Mouse (Mus musculus) neural tube, embryonic 14.5 days (tissue): ENCODE measurements around the gene Scd4. TPM values are rescaled to one million over a fixed set of nuclear protein-coding genes. Genes with fewer than 3 reads are reported as not detected.

Experiments used
- ATAC-seq: fragments of 200-750 bp; cut with Nextera tagmentation; 2 replicates; pipeline ENCODE4 v1.8.0; 2017; ENCODE audit warnings: low read depth, mild to moderate bottlenecking, moderate TSS enrichment, moderate library complexity
- H3K27ac ChIP-seq: fragments of 300-500 bp; sonication (generic); 2 replicates; pipeline ENCODE4 v1.5.1; 2014; ENCODE audit warnings: low read depth, mild to moderate bottlenecking, control low read depth, low read length, moderate library complexity, mixed read lengths
- H3K27me3 ChIP-seq: fragments of 300-500 bp; sonication (generic); 2 replicates; pipeline ENCODE4 v1.6.1; 2014; ENCODE audit warnings: low read length; ENCODE audit not compliant: control insufficient read depth, insufficient read depth
- H3K36me3 ChIP-seq: fragments of 300-500 bp; sonication (generic); 2 replicates; pipeline ENCODE4 v1.6.1; 2014; ENCODE audit warnings: low read length, mixed read lengths; ENCODE audit not compliant: control insufficient read depth, insufficient read depth
- H3K4me1 ChIP-seq: fragments of 300-500 bp; sonication (generic); 2 replicates; pipeline ENCODE4 v1.6.1; 2014; ENCODE audit warnings: low read length; ENCODE audit not compliant: control insufficient read depth, insufficient read depth
- H3K4me2 ChIP-seq: fragments of 300-500 bp; sonication (generic); 2 replicates; pipeline ENCODE4 v1.6.1; 2014; ENCODE audit warnings: mild to moderate bottlenecking, low read depth, low read length, control low read depth
- H3K4me3 ChIP-seq: fragments of 300-500 bp; sonication (generic); 2 replicates; pipeline ENCODE4 v1.5.1; 2014; ENCODE audit warnings: low read depth, low read length, control low read depth, mixed read lengths
- H3K9ac ChIP-seq: fragments of 300-500 bp; sonication (generic); replicated peaks from 2 replicates; pipeline ENCODE4 v1.6.1; 2014; ENCODE audit warnings: low read depth, mild to moderate bottlenecking, control low read depth, low read length, mixed read lengths
- H3K9me3 ChIP-seq: fragments of 300-500 bp; sonication (generic); 2 replicates; pipeline ENCODE4 v1.6.1; 2016; ENCODE audit warnings: low read length; ENCODE audit not compliant: control insufficient read depth
- WGBS: fragments of 180-500 bp; shearing (Covaris S2); extraction: QIAGEN DNeasy Blood & Tissue Kit; methylation state at CpG from one replicate; pipeline ENCODE4 v1.1.7; 2014; 5-methylcytosine and 5-hydroxymethylcytosine counted together
- polyA plus RNA-seq: library from polyadenylated mRNA; unstranded; fragments of >200 nt; fragmentation: Nextera tagmentation; extraction: Ambion mirVana; gene quantifications from 2 replicates; pipeline ENCODE4 v1.2.1, GENCODE M21; 2014

Gene Scd4
- polyA plus RNA-seq, 1 experiment from 2014 or later = 0.13 TPM

DNA sequence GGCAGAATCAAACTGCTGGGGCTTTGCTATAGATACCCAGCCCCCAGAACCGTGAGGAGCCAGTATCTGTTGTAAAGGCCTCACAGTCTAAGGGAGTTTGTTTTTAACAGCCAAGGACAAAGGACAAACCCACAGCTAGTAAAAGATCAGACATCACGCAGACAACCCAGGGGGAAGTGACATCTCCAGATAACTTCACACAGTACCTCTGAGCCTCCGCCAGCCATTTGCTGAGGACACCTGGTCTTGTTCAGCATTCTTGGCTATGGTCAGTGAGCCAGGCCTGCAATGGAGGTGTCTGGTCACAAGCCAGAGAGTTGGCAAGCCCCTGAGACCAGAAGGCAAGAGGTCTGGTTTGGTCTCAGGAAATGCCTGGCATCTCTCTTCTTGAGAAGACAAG is 40.4 kb upstream of the Scd4 start:
- peaks cover 8% of the 10 kb centered on the region; the same call in 1 of the 2 replicates for H3K36me3 ChIP-seq
- no peaks in the 10 kb centered on the region for H3K27me3 ChIP-seq
- no peak for ATAC-seq
- H3K4me3 ChIP-seq = no peak overlapping the region
- peak overlapping the region; percentile 97 for H3K27ac ChIP-seq
- H3K9ac ChIP-seq = no peak overlapping the region
- WGBS = 36% methylated on average over 3 of the region's 3 CpGs
- no peaks in the 10 kb centered on the region for H3K9me3 ChIP-seq
- peaks cover 29% of the 10 kb centered on the region for H3K4me1 ChIP-seq
- H3K4me2 ChIP-seq = peak overlapping the region; percentile 95

DNA sequence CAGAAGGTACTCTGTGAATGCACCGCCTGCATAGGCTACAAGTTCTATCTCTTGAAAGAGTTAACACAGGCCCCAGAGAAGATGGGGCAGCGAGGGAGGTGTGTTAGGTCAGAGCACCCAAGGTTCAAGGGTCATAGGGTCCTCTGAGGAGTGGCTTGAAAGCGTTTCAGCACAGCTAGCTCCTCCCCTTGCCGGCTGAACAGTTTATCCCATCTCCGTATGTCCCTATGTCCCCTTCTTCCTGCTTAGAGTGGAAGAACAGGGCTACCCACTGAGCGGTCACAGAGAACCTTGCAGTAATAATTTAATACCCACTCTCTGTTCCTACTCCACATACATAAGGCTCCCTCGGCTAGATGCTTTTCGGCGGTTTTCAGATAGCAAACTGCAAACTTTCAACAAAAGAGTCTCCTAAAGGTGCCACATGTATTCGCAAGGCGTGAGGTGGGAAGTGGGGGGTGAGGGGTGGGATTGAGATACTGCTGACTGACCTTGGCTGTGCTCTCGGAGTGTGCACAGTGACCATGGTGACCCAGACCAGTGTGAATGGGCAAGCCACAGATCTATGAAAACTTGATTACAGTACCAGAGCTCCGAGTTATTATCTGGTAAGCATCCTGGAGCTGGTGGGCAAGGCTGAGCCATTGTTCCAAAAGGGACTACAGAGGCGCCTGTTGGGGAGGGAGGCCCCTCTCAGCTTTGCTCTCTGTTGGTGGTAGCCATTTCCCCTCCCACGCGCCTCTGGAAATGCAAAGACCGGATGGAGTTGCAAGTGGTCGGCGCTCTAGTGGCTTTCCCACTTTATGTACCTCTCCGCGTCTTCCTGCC is 39.7 kb upstream of the Scd4 start, which contains the start of gene Scd2:
TSS of gene Scd2 (plus strand) at position 734 of the 828 bp plus-strand sequence.
- H3K4me2 ChIP-seq = peak within 1 kb of the TSS; percentile 95
- peak; percentile 18 for ATAC-seq
- H3K27ac ChIP-seq = peak within 1 kb of the TSS; percentile 97
- no peaks in the 10 kb centered on the region for H3K27me3 ChIP-seq
- H3K4me1 ChIP-seq = peaks cover 36% of the 10 kb centered on the region
- 2% methylated on average over 21 of the region's 21 CpGs for WGBS
- H3K36me3 ChIP-seq = peaks cover 14% of the 10 kb centered on the region
- H3K9me3 ChIP-seq = no peaks in the 10 kb centered on the region
- H3K9ac ChIP-seq = peak within 1 kb of the TSS; percentile 93
- H3K4me3 ChIP-seq = peak within 1 kb of the TSS; percentile 79

DNA sequence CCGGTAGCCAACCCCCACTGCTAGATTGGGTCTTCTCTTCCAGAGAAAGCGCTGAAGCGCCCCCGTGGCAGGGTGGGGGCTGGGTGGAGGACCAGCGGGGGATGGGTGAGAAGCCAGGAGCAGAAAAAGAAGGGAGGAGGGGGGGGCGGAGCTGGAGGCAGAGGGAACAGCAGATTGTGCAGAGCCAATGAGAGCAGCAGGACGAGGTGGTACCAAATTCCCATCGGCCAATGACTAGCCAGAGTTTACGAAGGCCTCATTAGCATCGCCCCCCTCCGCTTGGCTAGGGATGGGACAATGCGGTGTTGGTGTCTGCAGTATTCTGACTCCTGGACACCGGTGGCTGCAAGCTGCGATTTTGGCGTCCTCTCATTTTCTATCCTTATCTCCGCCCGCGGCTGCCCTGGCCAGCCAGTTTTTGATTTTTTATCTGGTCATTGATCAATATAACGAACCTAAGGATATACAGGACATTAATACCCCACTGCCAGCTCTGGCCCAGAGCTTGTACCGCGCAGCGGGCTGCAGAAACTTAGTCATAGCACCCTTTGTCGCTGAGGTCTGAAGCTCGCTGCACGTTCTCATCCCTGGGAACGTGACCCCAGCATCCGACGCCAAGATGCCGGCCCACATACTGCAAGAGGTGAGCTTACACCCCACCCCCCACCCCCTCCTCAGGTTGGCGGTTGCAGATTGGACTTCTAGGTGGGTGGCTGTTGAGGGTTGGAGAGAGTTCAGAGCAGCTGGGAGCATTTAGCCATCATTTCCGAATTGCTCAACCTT is 38.9 kb upstream of the Scd4 start:
- H3K4me1 ChIP-seq = peaks cover 44% of the 10 kb centered on the region
- no peaks in the 10 kb centered on the region for H3K27me3 ChIP-seq
- peak overlapping the region; percentile 79 for H3K4me3 ChIP-seq
- H3K4me2 ChIP-seq = peak overlapping the region; percentile 95
- peak overlapping the region; percentile 93 for H3K9ac ChIP-seq
- H3K27ac ChIP-seq = peak overlapping the region; percentile 97
- H3K36me3 ChIP-seq = peaks cover 23% of the 10 kb centered on the region
- ATAC-seq = peak; percentile 98
- no peaks in the 10 kb centered on the region for H3K9me3 ChIP-seq
- under 1% methylated on average over 29 of the region's 31 CpGs for WGBS

DNA sequence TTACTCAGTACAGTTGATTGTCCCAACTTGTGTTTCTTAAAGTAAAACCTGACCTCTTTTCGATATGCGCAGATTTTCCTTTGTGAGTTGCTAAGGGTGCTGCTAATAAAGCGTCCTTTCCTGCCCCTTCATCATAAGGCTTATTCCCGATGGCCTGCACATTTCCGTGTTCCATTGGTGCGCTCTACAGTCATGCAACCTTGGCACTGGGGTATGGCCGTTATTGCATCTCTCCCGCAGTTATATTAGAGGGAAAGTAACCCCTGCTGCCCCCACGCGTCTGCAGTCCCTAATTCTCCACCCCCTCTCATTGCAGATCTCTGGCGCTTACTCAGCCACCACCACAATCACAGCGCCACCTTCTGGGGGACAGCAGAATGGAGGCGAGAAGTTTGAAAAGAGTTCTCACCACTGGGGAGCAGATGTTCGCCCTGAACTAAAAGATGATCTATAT is 38.3 kb upstream of the Scd4 start:
- under 1% methylated on average over 14 of the region's 14 CpGs for WGBS
- H3K36me3 ChIP-seq = peaks cover 28% of the 10 kb centered on the region
- no peaks in the 10 kb centered on the region for H3K27me3 ChIP-seq
- peak overlapping the region; percentile 93 for H3K9ac ChIP-seq
- H3K27ac ChIP-seq = peak overlapping the region; percentile 97
- H3K4me3 ChIP-seq = peak overlapping the region; percentile 79
- H3K4me1 ChIP-seq = peaks cover 48% of the 10 kb centered on the region
- no peaks in the 10 kb centered on the region for H3K9me3 ChIP-seq
- ATAC-seq = peak; percentile 60
- peak overlapping the region; percentile 95 for H3K4me2 ChIP-seq

DNA sequence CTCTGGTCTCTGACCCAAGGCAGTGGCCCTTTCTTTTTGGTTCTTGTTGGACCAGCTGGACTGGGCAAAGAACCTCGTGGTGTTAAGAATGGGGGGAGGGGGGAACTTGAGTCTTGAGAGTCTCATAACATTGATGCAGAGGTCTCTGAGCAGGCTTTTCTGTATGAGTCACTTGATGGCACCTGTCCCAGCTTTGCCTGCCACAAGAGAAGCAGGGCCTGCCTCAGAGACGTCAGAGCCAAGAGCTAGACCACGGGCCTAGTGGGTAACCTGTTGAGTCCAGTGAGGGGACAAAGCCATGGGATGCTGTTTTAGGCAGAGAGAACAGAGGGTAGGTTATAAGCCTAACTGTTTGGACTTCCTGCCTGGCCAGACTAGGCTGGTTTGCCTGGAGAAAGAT is 37.6 kb upstream of the Scd4 start:
- WGBS = 0% methylated on average over 3 of the region's 3 CpGs
- no peak for ATAC-seq
- Histone ChIP-seq H3K4me1 (peaks cover 54% of the 10 kb centered on the region), H3K9ac (peak overlapping the region; percentile 93), H3K27ac (no peak overlapping the region; the same call in 1 of the 2 replicates), H3K4me3 (peak overlapping the region; percentile 79), H3K36me3 (peaks cover 34% of the 10 kb centered on the region), H3K9me3 (no peaks in the 10 kb centered on the region), H3K27me3 (no peaks in the 10 kb centered on the region), H3K4me2 (peak overlapping the region; percentile 95)

DNA sequence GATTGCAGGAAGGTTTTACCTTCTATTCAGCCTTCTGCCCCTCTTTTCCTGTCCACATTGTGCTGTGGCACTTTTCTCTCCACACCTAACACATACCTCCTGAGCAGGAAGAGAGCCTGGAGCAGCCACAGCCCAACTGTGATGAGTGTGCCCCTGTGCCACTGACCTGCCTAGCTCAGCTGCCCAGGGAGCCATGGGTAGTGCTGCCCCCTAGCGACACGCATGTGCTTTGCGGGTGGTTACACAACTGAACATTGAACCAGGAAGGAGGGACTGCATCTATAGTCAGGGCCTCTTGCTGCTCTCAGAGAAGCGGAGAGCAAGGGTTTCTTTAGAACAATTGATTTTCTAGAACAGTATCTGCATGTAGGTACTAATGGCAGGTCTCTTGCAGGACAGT is 37.2 kb upstream of the Scd4 start:
- Histone ChIP-seq H3K4me1 (peaks cover 59% of the 10 kb centered on the region), H3K9me3 (no peaks in the 10 kb centered on the region), H3K27ac (no peak overlapping the region; the same call in 1 of the 2 replicates), H3K4me3 (peak overlapping the region; percentile 79), H3K4me2 (peak overlapping the region; percentile 95), H3K27me3 (no peaks in the 10 kb centered on the region), H3K9ac (peak overlapping the region; percentile 93), H3K36me3 (peaks cover 39% of the 10 kb centered on the region)
- WGBS = 2% methylated on average over 4 of the region's 4 CpGs
- ATAC-seq = no peak

DNA sequence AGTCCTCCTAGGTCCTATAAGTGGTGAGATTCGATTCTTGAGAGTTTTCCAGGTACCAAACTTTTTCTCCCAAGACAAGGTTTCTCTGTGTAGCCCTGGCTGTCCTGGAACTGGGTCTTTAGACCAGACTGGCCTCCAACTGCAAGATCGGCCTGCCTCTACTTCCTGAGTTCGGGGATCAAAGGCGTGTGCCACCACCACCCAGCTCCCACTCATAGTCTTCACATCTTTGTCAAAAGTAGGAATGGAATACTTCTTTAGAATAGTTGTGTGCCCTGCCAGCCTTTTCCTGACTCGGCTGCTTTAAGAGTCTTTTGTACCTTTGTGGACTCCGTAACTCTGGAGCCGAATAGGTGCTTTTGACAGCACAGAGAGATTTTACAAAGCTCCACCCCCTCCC is 36.7 kb upstream of the Scd4 start:
- peaks cover 64% of the 10 kb centered on the region for H3K4me1 ChIP-seq
- no peak for ATAC-seq
- H3K9ac ChIP-seq = peak overlapping the region; percentile 58
- no peak overlapping the region; the same call in 1 of the 2 replicates for H3K27ac ChIP-seq
- H3K4me2 ChIP-seq = peak overlapping the region; percentile 95
- peaks cover 44% of the 10 kb centered on the region for H3K36me3 ChIP-seq
- H3K4me3 ChIP-seq = peak overlapping the region; percentile 79
- H3K9me3 ChIP-seq = no peaks in the 10 kb centered on the region
- WGBS = 17% methylated on average over 7 of the region's 7 CpGs
- H3K27me3 ChIP-seq = no peaks in the 10 kb centered on the region

DNA sequence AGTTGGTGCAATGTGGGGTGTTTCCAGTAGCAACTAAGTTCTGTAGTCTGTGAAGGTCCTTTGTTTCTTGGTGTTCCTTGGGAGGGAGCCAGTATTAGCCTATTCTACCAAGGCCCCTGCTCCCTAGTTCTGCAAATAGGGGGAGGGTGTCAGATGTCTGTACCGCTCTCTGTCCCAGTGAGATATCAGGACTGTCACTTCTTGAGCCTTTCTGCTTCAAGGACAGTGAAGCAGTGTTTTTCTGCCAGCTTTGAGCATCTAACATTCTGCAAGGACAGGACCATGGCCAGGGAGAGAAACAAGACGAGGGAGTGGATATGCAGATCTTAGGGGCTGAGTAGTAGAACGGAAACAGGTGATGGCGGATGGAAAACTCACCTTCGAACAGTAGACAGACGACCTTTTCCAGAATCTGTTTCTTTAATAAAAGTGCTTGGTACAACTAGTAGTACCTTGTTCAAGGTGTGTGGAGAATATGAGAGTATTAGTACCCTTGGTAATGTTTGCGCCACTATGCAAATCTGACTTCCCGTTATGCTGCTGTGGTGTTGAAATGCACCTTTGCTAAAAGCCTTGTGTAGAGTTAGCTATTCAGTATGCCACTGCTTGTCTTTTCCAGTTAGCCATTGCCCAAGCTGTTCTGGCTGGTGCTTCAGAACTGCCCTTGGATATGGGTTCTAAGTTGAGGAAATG is 35.7 kb upstream of the Scd4 start:
- Histone ChIP-seq H3K4me2 (peak overlapping the region; percentile 95), H3K27me3 (no peaks in the 10 kb centered on the region), H3K4me1 (peaks cover 61% of the 10 kb centered on the region), H3K9ac (peak overlapping the region; percentile 58), H3K4me3 (peak overlapping the region; percentile 79), H3K36me3 (peaks cover 53% of the 10 kb centered on the region), H3K9me3 (no peaks in the 10 kb centered on the region), H3K27ac (no peak overlapping the region)
- WGBS = 56% methylated on average over 8 of the region's 8 CpGs
- ATAC-seq = no peak
